Mouse (Mus musculus) yolk sac, embryonic 10.5 days (tissue): ENCODE measurements around the gene Sp6.

Experiments used
- DNase-seq: peaks from one replicate; pipeline ENCODE4 v3.0.0-alpha.2; 2017; ENCODE audit warnings: low spot score

Gene Sp6

DNA sequence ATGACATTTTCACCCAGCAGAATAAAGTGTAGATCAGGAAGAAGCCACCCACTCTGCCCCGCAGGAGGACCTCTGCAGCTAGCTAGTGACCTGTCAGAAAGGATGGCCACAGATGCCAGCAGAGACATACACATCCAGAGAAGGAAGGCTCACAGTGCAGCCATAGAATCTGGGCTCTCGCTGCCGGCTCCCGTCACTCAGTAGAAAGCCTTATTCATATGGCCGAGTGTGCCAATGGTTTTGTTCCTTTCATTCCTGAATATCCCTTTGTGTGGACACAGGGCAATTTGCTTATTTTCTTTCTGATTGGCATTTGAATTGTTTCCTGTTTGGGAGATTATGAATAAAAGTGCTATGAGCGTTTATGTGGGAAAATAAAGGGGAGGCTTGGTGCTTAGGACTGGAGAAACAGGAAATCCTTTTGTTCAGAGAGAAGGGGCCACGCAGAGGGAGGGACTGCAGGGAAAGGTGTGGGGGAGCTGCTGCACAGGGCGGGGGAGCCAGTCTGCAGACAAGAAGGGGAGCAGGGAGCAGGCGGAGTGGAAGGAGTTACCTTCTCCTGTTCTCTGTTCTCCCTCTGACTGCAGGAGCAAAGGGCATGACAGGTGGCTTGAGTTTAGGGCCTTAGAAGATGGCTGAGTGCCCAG, 50.2 kb downstream of the Sp6 start:
- no peak for DNase-seq

DNA sequence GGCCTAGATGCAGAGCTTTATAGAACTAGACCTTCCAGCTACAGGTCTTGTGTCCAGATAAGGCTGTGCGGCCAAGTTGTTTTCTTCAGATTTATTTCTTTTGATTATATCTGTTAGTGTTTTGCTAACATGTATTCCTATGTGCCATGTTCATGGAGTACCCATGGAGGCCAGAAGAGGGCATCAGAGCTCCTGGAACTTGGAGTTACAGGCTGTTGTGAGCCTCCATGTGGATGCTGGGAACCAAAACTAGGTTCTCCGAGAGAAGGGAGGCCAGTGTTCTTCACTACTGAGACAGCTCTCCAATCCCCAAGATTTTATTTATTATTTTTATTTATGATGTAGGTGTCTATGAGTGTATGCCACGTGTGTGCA, 50.7 kb downstream of the Sp6 start:
- no peak for DNase-seq

DNA sequence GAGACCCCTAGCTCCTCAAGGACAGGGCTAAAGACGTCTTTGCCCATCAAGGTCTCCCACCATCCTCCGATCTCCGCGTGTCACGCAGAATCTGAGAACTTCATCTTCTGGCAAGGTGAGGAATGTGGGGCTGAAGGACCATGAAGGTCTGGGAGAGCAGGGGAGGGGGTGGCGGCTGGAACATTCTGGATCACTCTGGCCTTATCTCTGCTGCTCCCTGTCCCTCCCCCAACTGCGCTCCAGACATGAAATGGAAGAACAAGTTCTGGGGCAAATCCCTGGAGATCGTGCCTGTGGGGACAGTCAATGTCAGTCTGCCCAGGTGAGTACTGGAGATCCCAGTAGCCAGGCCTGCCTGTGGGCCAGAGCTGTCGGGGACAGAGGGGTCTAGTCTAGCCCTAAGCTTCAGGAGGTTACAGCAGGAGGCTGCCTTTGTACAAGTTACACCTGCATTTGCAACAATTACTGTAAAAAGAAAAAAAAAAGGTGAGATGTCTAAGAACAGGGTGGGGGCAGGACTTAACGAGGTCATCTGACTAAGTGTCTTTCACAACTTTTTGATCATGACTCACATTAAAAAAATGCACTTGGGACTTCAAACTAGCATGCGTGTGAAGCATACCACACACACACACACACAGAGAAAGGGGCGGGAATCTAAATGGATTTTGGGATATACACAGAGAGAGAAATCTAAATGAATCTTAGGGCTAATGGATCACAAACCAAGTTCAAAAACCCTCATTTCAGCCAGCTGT, 52.5 kb downstream of the Sp6 start:
- DNase-seq = no peak

DNA sequence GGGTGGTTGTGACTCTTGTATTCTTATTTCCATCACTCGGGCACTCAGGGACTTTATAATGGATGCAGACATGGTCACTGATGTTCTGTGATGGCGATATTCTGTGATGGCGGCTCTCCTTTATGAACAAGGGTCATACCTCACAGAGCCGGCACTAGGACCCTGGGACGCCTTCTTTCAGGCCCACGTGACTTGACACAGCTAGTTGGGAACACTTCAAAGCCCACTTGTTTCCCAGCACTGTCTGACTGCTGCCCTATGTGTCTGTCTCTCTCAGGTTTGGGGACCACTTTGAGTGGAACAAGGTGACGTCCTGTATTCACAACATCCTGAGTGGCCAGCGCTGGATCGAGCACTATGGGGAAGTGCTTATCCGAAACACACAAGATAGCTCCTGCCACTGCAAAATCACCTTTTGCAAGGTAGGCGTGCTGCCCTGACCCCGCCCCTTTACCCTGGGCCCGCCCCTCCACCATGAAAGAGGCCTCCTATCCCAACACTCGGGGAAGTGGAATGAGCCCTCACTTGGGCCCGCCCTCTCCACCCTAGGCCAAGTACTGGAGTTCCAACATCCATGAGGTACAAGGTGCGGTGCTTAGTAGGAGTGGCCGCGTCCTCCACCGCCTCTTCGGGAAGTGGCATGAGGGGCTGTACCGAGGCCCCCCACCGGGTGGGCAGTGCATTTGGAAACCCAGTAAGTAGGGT, 53.6 kb downstream of the Sp6 start:
- no peak for DNase-seq

DNA sequence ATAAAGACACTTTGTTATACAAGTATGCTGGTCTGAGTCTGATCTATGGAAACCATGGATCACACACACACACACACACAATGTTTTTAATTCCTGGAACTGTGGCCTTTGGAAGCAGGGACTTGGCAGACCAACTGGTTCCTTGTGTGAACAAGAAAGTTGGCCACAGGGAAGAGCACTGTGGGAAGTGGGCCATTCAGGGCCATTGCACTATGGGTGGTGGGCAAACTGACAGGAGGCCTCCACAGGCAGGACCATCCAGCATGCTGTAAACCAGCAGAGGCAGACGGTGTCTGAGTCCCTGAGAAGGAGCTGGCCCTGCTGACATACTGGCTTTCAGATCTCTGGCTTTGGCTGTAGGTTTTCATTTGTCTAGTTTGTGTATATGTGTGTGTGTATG, 56.1 kb downstream of the Sp6 start:
- no peak for DNase-seq

DNA sequence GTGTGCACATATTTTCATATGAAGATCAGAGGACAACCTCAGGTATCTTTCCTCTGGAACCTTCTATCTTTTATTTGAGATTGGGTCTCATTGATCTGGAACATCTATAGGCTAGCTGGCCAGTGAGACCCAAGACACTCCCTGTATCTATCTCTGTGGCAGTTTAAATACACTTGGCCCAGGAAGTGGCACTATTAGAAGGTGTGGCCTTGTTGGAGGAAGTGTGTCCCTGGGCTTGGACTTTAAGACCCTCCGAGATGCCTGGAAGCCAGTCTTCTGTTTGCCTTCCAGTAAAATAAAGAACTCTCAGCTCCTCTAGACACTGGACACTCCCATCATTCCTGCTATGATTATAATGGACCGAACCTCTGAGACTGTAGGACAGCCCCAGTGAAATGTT, 56.6 kb downstream of the Sp6 start:
- no peak for DNase-seq

DNA sequence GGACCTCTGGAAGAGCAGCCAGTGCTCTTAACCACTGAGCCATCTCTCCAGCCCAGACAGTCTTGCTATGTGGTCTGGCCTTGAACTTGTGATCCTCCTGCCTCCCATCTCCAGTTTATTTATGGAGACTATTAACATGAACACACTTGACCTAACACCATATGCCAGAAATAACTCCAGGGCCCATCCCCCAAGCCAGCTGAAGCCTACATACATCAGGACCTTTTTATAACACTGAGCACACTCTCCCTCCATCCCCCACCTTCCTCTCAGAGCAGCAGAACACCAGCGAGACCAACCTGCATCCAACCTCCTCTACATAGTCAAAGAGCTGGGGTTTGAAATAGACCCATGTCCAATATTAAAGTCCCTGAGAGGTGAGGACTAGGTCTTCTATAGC, 57.9 kb downstream of the Sp6 start:
- DNase-seq = no peak

DNA sequence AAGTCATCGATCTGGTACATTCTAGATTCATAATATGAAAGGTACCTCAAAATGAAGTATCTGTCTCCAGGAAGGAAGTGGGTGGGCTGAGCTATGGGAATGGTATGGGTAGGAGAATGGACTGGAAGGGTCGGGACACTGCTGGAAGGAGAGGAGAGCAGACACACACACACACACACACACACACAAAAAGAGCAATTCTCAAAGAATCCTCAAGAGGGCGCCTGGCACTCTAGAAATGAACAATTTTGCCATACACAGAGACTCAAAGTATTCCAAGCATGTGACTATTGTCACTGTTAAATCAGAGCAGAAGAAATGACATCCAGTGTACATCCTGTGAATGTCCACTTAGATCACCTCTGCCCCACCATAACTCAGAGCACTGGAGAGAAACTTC, 59.3 kb downstream of the Sp6 start:
- peak; percentile 35 for DNase-seq

DNA sequence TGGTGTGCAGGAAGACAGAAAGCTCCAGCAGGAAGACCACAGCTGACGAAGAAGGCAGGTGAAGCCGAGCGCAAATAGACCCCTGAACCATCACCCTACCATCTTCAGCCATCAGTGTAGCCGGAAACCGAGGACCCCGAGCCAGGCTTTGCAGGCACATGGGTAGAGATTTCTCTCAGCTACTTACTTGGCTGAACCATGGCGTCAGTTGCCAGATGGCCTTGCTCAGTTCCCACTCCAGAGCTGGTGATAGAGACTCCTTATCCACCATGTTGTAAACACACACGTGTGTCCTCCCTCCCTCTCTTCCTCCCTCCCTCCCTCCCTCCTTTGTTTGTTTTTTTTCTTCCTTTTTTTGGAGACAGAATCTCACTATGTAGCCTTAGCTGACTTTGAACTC, 61.0 kb downstream of the Sp6 start:
- no peak for DNase-seq
